Mouse (Mus musculus): ENCODE measurements at regions not wholly inside any gene's neighbourhood (a gene's known extent, or its start where the extent isn't known, plus 50 kb on each side); places are given as distances from the start of the nearest gene placed in this dataset.

- Histone ChIP-seq H3K9me3 (ENCODE audit: control insufficient read depth, low read length) (no peaks in the 10 kb centered on the region), H3K36me3 (ENCODE audit: control insufficient read depth, insufficient read depth, low read length) (no peaks in the 10 kb centered on the region), H3K4me2 (replicated peaks; ENCODE audit: low read depth, low read length) (no peak overlapping the region), H3K9ac (ENCODE audit: low read depth, low read length) (no peak overlapping the region), H3K4me3 (ENCODE audit: low read length) (no peak overlapping the region), H3K4me1 (ENCODE audit: control insufficient read depth, insufficient read depth, low read length) (no peaks in the 10 kb centered on the region), H3K27me3 (ENCODE audit: control insufficient read depth, insufficient read depth, low read length) (no peaks in the 10 kb centered on the region), H3K27ac (ENCODE audit: low read depth, low read length) (no peak overlapping the region)
- WGBS = 69% methylated on average over 4 of the region's 4 CpGs
- ATAC-seq (ENCODE audit: low FRiP score, low TSS enrichment) = no peak
Measured at GRCm38 (mm10) chr4:55451026-55451425, 81.2 kb downstream of the Klf4 start.

- Histone ChIP-seq H3K27me3 (ENCODE audit: control insufficient read depth, insufficient read depth, low read length) (no peaks in the 10 kb centered on the region), H3K27ac (ENCODE audit: low read depth, low read length) (no peak overlapping the region), H3K9me3 (ENCODE audit: control insufficient read depth, low read length) (no peaks in the 10 kb centered on the region), H3K4me1 (ENCODE audit: control insufficient read depth, insufficient read depth, low read length) (no peaks in the 10 kb centered on the region), H3K36me3 (ENCODE audit: control insufficient read depth, insufficient read depth, low read length) (no peaks in the 10 kb centered on the region), H3K9ac (ENCODE audit: low read depth, low read length) (no peak overlapping the region), H3K4me2 (replicated peaks; ENCODE audit: low read depth, low read length) (no peak overlapping the region), H3K4me3 (ENCODE audit: low read length) (no peak overlapping the region)
- WGBS = 83% methylated on average over 9 of the region's 9 CpGs
- no peak for ATAC-seq (ENCODE audit: low FRiP score, low TSS enrichment)
Measured at GRCm38 (mm10) chr4:55443489-55443888, 88.8 kb downstream of the Klf4 start.

- Histone ChIP-seq H3K9me3 (ENCODE audit: control insufficient read depth, low read length) (no peaks in the 10 kb centered on the region), H3K4me1 (ENCODE audit: control insufficient read depth, insufficient read depth, low read length) (no peaks in the 10 kb centered on the region), H3K9ac (ENCODE audit: low read depth, low read length) (no peak overlapping the region), H3K4me2 (replicated peaks; ENCODE audit: low read depth, low read length) (no peak overlapping the region), H3K36me3 (ENCODE audit: control insufficient read depth, insufficient read depth, low read length) (no peaks in the 10 kb centered on the region), H3K27ac (ENCODE audit: low read depth, low read length) (no peak overlapping the region), H3K4me3 (ENCODE audit: low read length) (no peak overlapping the region), H3K27me3 (ENCODE audit: control insufficient read depth, insufficient read depth, low read length) (no peaks in the 10 kb centered on the region)
- 52% methylated on average over 13 of the region's 13 CpGs for WGBS
- ATAC-seq (ENCODE audit: low FRiP score, low TSS enrichment) = no peak
Measured at GRCm38 (mm10) chr4:55442098-55442497, 90.2 kb downstream of the Klf4 start.

Data from kidney, embryonic 14.5 days (tissue).